Mouse (Mus musculus) v-Abl transformed pro-B cells (cell line): Measurements from ENCODE around the gene Phf21a.

Experiments
- in situ Hi-C, 2 experiments: fragments of 400-800 bp; cut with MboI; formaldehyde crosslinking; loops; one replicate each; pipeline ENCODE4 v1.15.1; 2025; ENCODE audit not compliant: unreplicated experiment in 2 of 2

Gene Phf21a

GRCm38 (mm10) chr2:92173186-92173585 lies 80.3 kb downstream of the Phf21a start:
- in situ Hi-C loops = no loop called here

- in situ Hi-C loops = no loop called here
Measured at GRCm38 (mm10) chr2:92174265-92174664, 81.3 kb downstream of the Phf21a start.

- in situ Hi-C loops = loop anchor here (25.0 kb wide), 2 partner anchors 1012 to 1262 kb away; partner anchors contain the start of gene Trp53i11 (in 1 of the 2)
Measured at GRCm38 (mm10) chr2:92175002-92175401, 82.1 kb downstream of the Phf21a start.

DNA sequence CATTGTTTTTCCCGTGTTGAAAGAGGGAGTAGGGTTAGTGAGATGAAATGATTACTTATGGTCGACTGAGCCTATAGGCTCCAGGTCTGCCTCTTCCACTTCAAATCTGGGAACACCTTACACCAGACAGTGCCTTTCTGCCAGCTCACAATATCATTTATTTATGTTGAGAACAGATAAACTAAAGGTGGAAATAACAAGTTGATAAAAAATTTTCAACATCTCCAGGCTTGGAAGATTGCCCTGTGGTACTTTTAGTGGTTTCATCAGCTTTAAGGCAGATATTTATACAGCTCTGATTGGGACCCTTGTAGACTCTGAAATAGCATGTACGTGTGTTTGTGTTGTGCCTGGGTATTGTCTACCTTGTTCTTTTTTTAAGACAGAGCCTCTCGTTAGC lies 83.4 kb downstream of the Phf21a start:
- in situ Hi-C loops = loop anchor here (25.0 kb wide), 2 partner anchors 1011 to 1261 kb away; partner anchors contain the start of gene Trp53i11 (in 1 of the 2)

GRCm38 (mm10) chr2:92182146-92182756 lies 89.3 kb downstream of the Phf21a start:
- in situ Hi-C loops = loop anchor here (10.0 to 25.0 kb wide), 3 partner anchors 253 to 1255 kb away; partner anchors contain the start of genes Cry2 (in 1 of the 2) and Trp53i11 (in 1 of the 2)

- in situ Hi-C loops = loop anchor here (10.0 to 25.0 kb wide), 3 partner anchors 252 to 1254 kb away; partner anchors contain the start of genes Cry2 (in 1 of the 2) and Trp53i11 (in 1 of the 2)
Measured at GRCm38 (mm10) chr2:92182981-92183501, 90.1 kb downstream of the Phf21a start.

GRCm38 (mm10) chr2:92183613-92184076 lies 90.7 kb downstream of the Phf21a start:
- in situ Hi-C loops = loop anchor here (10.0 to 25.0 kb wide), 3 partner anchors 251 to 1254 kb away; partner anchors contain the start of genes Cry2 (in 1 of the 2) and Trp53i11 (in 1 of the 2)

DNA sequence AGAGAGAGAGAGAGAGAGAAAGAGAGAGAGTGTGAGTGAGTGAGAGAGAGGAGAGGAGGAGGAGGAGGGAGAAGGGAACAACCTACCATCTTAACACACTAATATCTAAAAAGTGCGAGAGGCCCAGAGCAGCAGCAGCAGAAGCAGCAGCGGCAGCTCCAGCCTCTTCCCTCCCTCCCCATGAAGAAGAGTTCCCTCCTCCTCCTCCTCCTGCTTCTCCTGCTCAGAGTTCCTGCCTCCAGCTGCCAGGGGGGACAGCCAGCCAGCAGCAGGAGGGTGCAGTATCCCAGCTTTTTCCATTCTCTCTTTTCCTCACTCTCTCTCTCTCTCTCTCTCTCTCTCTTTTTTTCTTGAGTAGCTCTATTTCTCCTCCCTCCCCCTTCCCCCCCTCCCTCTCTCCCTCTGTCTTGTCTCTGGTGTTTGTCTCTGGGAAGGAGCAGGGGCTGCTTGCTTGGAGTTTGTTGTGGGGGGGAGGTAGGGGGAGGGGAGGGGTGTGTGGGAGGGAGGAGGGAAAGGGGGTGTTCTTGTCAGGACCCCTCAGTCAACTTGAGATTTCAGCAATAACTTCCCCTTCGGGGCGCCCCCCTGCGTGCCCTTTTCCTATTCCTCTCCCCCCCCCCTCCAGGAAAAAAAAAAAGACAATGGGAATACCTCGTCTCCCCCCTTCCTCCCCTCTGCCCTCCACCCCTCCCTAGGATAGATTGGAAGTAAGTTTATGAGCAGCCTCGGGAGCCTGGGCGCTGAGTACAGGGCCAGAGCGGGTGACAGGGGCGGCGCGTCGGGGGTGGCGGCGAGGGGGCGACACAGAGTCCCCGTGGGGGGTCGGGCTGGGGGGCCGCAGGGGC lies 91.4 kb downstream of the Phf21a start:
- in situ Hi-C loops = loop anchor here (10.0 to 25.0 kb wide), 3 partner anchors 251 to 1253 kb away; partner anchors contain the start of genes Cry2 (in 1 of the 2) and Trp53i11 (in 1 of the 2)

DNA sequence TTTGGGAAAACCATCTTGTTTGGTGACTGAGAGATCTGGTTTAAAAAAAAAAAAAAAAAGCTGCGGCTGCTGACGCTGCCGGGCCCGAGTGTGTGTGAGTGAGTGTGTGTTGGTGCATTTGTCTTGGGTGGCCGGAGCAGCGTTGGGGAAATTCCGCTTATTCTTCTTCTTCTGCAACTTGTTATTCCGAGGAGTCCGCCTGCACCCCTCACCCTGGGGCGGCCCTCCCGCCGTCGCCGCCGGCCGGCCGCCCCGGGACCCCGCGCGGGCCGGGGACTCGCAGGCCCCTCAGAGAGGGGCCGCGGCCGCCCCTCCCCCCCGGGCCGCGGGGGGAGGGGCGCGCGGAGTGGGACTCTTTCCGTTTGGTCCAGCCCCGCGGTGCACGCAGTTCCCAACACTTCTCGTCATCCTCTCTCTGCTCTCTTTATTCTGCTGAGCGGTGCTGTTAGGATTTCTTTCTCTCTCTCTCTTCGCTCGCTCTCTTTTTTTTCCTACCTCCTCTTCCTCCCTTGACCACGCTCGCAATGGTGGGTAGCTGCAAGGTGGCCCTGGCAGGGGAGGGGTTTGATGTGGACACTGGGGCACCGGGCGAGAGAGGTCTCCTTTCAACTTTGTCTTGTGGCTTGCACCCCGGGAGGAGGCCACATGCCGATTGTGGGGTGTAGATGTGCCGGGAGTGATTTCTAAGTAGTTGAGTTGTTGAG lies 92.3 kb downstream of the Phf21a start:
- in situ Hi-C loops = loop anchor here (10.0 to 25.0 kb wide), 3 partner anchors 250 to 1252 kb away; partner anchors contain the start of genes Cry2 (in 1 of the 2) and Trp53i11 (in 1 of the 2)

- in situ Hi-C loops = loop anchor here (10.0 to 25.0 kb wide), 3 partner anchors 249 to 1251 kb away; partner anchors contain the start of genes Cry2 (in 1 of the 2) and Trp53i11 (in 1 of the 2)
Measured at GRCm38 (mm10) chr2:92185766-92186450, 93.0 kb downstream of the Phf21a start.

- in situ Hi-C loops = loop anchor here (10.0 to 25.0 kb wide), 3 partner anchors 248 to 1250 kb away; partner anchors contain the start of genes Cry2 (in 1 of the 2) and Trp53i11 (in 1 of the 2)
Measured at GRCm38 (mm10) chr2:92187061-92187460, 94.1 kb downstream of the Phf21a start.

- in situ Hi-C loops = loop anchor here (10.0 to 25.0 kb wide), 3 partner anchors 246 to 1249 kb away; partner anchors contain the start of genes Cry2 (in 1 of the 2) and Trp53i11 (in 1 of the 2)
Measured at GRCm38 (mm10) chr2:92188744-92189143, 95.8 kb downstream of the Phf21a start.

- in situ Hi-C loops = loop anchor here (25.0 kb wide), 2 partner anchors 996 to 1246 kb away; partner anchors contain the start of gene Trp53i11 (in 1 of the 2)
Measured at GRCm38 (mm10) chr2:92190960-92191359, 98.0 kb downstream of the Phf21a start.

- in situ Hi-C loops = loop anchor here (25.0 kb wide), 2 partner anchors 995 to 1245 kb away; partner anchors contain the start of gene Trp53i11 (in 1 of the 2)
Measured at GRCm38 (mm10) chr2:92191826-92192581, 99.1 kb downstream of the Phf21a start.

DNA sequence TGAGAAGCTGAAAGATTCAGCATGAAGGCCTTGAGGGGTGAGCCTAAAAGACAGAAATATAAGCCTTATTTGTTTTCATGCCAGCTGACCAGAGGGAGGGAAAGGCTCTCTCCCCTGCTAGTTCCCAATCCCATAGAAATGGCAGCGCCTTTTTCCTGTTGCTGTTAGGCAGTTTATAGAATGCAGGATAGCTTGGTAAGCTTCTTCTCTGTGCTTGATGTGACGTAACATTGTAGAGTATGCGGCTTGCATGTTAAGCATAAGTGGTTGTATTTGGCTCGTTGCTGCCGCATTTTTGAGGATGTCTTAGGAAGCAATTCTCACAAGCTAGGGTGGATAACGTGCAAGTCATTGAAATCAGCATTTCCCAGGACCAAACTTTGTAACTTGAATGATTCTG lies 105.2 kb downstream of the Phf21a start:
- in situ Hi-C loops = loop anchor here (25.0 kb wide), 2 partner anchors 989 to 1239 kb away; partner anchors contain the start of gene Trp53i11 (in 1 of the 2)

DNA sequence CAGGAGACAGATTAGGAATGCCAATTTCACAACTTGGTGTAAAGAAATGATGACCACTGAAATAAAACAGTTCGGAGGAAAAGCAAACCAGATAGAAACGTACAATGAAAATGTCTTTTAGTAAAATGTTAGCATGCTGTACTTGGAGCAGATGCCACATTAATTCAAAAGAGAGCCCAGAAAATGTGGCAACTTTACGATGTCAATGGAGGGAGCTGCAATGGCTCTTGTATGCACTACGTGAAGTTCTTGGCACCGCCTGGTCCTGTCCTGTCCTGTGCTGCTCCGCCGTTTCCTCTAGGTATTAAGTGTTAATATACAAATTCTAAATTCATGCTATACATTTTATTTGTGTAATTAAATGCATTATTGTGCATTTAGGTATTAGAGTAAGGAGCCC lies 105.8 kb downstream of the Phf21a start:
- in situ Hi-C loops = loop anchor here (25.0 kb wide), 2 partner anchors 989 to 1239 kb away; partner anchors contain the start of gene Trp53i11 (in 1 of the 2)

GRCm38 (mm10) chr2:92199562-92200286 lies 106.8 kb downstream of the Phf21a start:
- in situ Hi-C loops = loop anchor here (25.0 kb wide), 2 partner anchors 988 to 1238 kb away; partner anchors contain the start of gene Trp53i11 (in 1 of the 2)
